Mouse (Mus musculus): ENCODE data around the gene 1700037H04Rik.
A peak's percentile ranks its signal among the peaks of the same experiment; 100 is the strongest.

The 1700037H04Rik gene

GRCm38 (mm10) chr2:131159938-131160581 lies at the start of gene 1700037H04Rik:
Gene 1700037H04Rik, minus strand, starts transcription at chr2:131160081.
- DNase-seq: peak; percentile 97

DNA sequence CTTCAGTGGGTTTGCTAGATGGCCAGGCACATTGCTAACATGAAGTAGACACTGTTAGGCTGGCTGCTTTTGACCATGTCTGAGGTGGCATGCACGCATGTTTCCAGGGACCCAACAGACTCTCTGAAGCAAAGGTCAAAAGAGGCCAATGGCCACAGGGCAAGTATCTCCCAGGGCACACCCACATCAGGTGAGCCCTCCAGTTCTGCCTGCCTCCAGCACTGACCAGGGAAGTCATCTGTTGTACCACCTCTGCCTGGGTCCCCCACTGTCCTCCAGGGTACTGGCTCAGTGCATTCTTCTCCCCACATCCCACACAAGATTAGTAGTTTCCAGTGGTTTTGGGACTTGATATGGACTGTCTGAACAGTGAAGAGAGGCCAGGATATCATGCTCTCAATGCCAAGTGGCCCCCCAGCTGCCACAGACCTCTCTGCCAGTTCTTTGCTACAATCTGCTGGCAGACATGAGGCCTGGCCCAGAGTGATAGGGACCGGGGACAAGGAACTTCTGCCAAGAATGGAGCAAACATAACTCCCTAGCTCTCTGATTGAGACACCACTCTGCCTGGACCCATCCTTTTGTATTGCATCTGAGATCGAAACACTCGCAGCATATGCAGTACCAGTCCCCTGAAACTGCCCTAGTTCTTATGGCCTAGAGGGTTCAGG lies 49.4 kb upstream of the 1700037H04Rik start:
- peak; percentile 32 for DNase-seq

GRCm38 (mm10) chr2:131208356-131208755 lies 48.5 kb upstream of the 1700037H04Rik start:
- no peak for DNase-seq

GRCm38 (mm10) chr2:131206778-131207177 lies 46.9 kb upstream of the 1700037H04Rik start, which contains the start of gene Ap5s1:
Gene Ap5s1, plus strand, starts transcription at chr2:131207078.
- no peak for DNase-seq

- no peak for DNase-seq
Observed at GRCm38 (mm10) chr2:131205521-131206182, 45.8 kb upstream of the 1700037H04Rik start.

GRCm38 (mm10) chr2:131204410-131204981 lies 44.6 kb upstream of the 1700037H04Rik start:
- DNase-seq: peak; percentile 99

DNA sequence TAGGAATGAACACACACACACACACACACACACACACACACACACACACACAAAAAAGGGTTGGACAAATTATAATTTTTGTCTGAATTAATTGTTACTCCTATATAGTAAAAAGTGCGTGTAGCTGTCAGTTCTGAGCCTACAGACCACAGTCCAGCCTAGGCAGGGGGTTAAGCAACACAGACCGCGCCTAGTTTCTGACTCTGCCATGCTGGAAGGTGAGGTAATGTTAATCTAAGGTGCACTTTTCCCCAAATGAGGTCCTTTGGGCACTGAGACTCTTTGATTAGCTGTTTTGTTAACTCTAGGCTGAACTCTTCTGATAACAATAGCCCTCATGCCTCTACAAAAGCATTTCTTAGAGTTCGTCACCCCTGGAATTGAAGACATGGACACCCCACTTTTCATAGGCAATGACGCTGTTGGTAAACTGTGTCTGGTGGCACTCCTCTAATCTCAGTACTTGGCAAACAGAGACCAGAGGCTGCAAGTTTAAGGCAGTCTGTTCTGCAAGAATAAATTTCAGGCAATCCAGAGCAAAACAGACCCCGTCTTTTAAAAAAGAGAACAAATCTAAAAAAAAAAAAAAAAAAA lies 44.0 kb upstream of the 1700037H04Rik start:
- no peak for DNase-seq

- DNase-seq: no peak
Observed at GRCm38 (mm10) chr2:131201262-131201661, 41.4 kb upstream of the 1700037H04Rik start.

DNA sequence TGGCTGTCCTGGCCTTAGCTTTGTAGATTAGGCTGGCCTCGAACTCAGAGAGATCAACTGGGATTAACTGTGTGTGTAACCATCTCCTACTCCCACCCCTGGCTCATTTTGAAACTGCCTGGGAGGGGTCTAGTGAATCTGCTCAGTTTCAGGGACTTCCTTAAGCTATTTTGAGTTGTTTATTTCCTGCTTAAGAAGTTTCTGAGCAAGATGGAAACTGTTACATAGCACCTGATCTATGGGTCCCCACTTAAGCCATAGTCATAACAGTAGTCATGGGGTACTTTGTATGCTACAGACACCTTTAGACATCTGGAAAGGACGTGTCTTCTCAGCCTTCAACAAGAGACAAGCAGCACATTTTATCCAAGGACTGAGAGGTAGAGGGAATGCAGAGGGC lies 40.8 kb upstream of the 1700037H04Rik start:
- no peak for DNase-seq

DNA sequence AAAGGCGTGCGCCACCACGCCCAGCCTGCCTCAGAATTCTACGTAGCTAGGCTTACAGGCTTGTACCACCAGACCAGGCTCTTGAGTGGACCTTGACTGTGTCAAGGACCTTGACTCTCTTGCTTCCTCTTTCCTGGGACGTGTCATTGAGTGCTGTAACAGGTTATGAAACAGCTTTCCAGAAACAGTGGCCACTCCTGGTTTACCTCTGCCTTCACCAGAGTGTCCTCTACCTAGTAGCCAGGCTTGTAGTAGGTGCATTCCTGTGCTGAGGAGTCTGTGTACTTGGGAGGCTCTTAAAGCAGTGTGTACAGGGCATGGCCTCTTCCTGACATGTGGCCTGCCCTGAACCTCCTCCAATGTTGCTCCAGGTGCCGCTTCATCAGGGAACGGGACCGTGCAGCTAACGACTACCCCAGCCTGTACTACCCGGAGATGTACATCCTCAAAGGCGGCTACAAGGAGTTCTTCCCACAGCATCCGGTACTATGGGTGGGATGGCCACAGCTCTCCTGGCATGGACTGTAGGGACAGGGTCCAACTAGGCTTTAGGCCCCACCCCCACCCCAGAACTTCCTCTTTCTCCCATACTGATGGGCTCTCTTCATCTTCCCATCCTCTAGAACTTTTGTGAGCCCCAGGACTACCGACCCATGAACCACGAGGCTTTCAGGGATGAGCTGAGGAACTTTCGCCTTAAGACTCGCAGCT lies 36.9 kb upstream of the 1700037H04Rik start:
- no peak for DNase-seq

DNA sequence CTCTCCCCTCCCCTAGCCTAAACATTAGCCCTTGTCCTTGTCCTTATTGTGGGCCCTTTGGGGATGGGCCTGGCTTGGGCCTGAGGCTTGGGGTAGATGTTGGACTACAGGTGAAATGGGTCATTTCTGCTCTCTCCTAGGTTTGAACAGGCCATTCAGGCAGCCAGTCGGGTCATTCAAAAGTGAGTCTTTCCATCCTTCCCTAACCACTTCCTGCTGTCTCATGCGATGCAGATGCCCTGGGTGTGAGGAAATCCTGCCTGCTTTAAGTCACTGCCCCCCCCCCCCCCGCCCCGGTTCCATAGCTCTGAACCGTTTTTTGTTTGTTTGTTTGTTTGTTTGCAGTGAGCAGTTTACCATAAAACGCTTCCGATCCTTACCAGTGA lies 31.1 kb upstream of the 1700037H04Rik start:
- no peak for DNase-seq

GRCm38 (mm10) chr2:131190344-131191004 lies 30.6 kb upstream of the 1700037H04Rik start:
- DNase-seq: peak; percentile 77

- no peak for DNase-seq
Observed at GRCm38 (mm10) chr2:131189521-131190309, 29.8 kb upstream of the 1700037H04Rik start.

DNA sequence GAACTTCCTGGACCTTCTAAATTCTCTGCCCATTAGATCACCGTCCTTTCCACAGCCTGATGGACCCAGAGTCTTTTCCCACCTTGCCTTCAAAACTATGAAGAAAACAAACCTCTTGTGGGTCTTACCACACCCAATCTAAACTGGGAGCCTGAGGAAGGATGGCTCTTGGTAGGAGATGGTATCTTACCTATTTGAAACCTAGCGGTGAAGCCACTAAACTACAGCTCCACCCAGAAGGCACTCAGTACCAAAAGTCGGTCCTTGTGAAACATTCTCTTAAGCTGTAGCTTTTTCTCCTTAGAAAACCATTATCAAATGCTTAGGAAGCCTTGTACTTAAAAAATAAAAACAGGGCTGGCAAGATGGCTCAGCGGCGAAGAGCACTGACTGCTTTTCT lies 28.4 kb upstream of the 1700037H04Rik start:
- DNase-seq: no peak

- DNase-seq: no peak
Observed at GRCm38 (mm10) chr2:131187602-131187922, 27.7 kb upstream of the 1700037H04Rik start.

DNA sequence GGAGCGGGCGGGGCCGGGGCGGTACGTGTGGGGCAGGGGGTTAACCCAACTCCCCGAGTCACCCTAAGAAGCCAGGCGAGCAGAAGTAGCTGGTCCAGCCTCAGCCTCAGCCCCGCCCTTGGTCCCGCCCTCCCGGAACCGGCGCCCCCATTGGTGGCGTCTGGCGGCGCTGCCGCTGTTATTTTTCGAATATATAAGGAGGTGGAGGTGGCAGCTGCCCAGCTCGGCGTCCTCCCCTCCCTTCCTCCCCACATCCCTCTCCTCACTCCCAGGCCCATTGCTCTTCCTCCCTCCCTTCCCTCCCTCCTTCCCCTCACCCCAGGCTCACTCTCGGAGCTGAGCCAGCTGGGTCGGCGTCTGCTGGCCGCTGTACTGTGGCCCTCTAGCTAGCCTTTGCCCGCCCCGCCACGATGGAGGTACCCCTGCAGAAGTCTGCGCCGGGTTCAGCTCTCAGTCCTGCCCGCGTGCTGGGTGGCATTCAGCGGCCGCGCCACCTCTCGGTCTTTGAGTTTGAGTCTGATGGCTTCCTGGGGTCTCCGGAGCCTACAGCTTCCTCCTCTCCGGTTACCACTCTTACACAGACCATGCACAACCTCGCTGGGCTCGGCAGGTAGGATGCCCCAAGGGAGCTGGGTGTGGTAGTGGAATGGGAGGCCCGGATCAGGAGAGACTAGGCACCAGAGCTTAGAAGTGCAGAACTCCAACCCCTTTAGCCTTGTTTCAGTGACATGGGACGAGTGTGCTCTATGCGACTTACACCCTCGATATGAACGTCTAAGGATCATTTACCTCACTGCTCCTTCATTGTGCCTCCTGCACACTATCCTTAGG lies 27.1 kb upstream of the 1700037H04Rik start, which contains the start of the genes Cdc25b and Spef1:
TSS of gene Cdc25b (plus strand) at position 179 of the 831 bp plus-strand sequence.
TSS of gene Spef1 (minus strand) at position 512 of the 831 bp plus-strand sequence.
- peak; percentile 87 for DNase-seq

DNA sequence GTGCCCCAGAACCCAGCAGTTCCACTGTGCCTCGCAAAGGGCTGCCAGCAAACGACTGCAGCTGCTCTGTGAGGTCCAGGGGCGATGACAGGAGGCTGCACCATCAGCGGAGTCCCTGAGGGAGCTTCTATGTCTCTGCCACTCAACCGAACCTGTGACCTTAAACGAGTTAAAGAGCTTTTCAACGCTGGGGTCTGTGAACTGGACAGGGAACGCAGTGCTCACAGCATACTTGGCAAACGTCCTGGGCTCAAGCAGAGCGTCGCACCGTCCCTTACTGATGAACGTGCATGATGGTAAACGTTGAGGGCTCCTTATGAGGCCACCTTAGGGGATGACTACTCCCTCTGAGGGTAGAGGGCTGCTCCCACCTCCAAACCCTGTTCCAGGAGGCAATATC lies 26.5 kb upstream of the 1700037H04Rik start:
- DNase-seq: no peak

- DNase-seq: peak; percentile 82
Observed at GRCm38 (mm10) chr2:131179990-131180587, 20.2 kb upstream of the 1700037H04Rik start, which contains the start of gene Cenpb. Gene Cenpb, minus strand, starts transcription at chr2:131180067.

DNA sequence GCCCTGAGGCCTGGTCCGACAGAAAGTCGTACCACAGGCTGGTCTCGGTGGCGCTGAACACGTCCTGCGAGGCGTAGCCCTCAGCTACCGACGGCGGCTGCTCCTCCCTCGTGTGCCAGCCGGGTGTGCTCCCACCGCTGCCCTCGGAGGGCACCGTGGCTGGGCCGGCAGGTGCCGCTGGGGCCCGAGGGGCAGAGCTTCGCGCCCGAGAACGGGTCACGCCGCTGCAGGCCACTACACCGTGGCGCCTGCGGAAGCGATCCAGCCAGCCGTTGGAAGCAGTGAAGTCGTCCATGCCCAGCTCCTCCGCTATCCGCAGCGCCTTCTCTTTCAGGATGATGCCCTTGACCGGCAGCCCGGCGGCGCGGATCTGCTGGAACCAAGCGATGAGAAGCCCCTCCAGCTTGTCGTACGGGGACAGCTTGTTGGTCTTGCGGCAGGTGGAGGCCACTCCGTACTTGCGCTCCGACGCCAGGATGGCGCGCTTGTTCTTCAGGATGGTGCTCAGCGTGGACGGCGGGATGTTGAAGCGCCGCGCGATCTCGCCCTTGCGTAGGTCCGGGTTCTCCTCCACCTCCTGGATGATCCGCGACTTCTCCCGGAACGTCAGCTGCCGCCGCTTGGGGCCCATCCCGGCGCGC lies 19.5 kb upstream of the 1700037H04Rik start:
- peak; percentile 60 for DNase-seq
